Mouse (Mus musculus) embryo, embryonic 11.5 days (tissue): ENCODE data around the gene Zwint.

Experiments
- DNase-seq: peaks from one replicate; pipeline ENCODE4 v3.0.0-alpha.2; 2012; ENCODE audit warnings: low read depth, low spot score

The Zwint gene

GRCm38 (mm10) chr10:72654270-72655016 is at the start of gene Zwint:
Zwint (plus strand) TSS chr10:72654845.
- peak; percentile 93 for DNase-seq

GRCm38 (mm10) chr10:72613125-72613915 is 41.3 kb upstream of the Zwint start:
- DNase-seq = no peak

- DNase-seq = no peak
Observed at GRCm38 (mm10) chr10:72616153-72616552, 38.5 kb upstream of the Zwint start.

GRCm38 (mm10) chr10:72620527-72620926 is 34.1 kb upstream of the Zwint start:
- no peak for DNase-seq

- DNase-seq = no peak
Observed at GRCm38 (mm10) chr10:72623561-72623960, 31.1 kb upstream of the Zwint start.

- DNase-seq = no peak
Observed at GRCm38 (mm10) chr10:72634125-72634524, 20.5 kb upstream of the Zwint start.

GRCm38 (mm10) chr10:72650867-72651266 is 3.8 kb upstream of the Zwint start:
- no peak for DNase-seq

GRCm38 (mm10) chr10:72653797-72654196 is 848 bp upstream of the Zwint start:
- DNase-seq = no peak

GRCm38 (mm10) chr10:72655017-72655509 is 418 bp downstream of the Zwint start:
- peak; percentile 50 for DNase-seq

- DNase-seq = no peak
Observed at GRCm38 (mm10) chr10:72659198-72659597, 4.6 kb downstream of the Zwint start.

- DNase-seq = no peak
Observed at GRCm38 (mm10) chr10:72660350-72660749, 5.7 kb downstream of the Zwint start.

- DNase-seq = no peak
Observed at GRCm38 (mm10) chr10:72667856-72668255, 13.2 kb downstream of the Zwint start.

- no peak for DNase-seq
Observed at GRCm38 (mm10) chr10:72669086-72669485, 14.4 kb downstream of the Zwint start.

GRCm38 (mm10) chr10:72675971-72676370 is 21.3 kb downstream of the Zwint start:
- no peak for DNase-seq

GRCm38 (mm10) chr10:72676550-72676949 is 21.9 kb downstream of the Zwint start:
- DNase-seq = no peak

GRCm38 (mm10) chr10:72679086-72679485 is 24.4 kb downstream of the Zwint start:
- no peak for DNase-seq

GRCm38 (mm10) chr10:72701092-72701491 is 46.4 kb downstream of the Zwint start:
- DNase-seq = no peak

GRCm38 (mm10) chr10:72713754-72714153 is 59.1 kb downstream of the Zwint start:
- no peak for DNase-seq
